Mouse (Mus musculus) hindbrain, postnatal 0 days (tissue): Measurements from ENCODE around the gene 2310061I04Rik. TPM values are rescaled to one million over a fixed set of nuclear protein-coding genes. Genes with fewer than 3 reads are reported as not detected.

Source experiments
- ATAC-seq: fragments of 200-750 bp; cut with Nextera tagmentation; 2 replicates; pipeline ENCODE4 v1.8.0; 2017; ENCODE audit warnings: mild to moderate bottlenecking, moderate TSS enrichment, moderate library complexity
- DNase-seq: peaks from one replicate; pipeline ENCODE4 v3.0.0-alpha.2; 2015; ENCODE audit warnings: low spot score
- H3K27ac ChIP-seq: fragments of 300-500 bp; sonication (generic); 2 replicates; pipeline ENCODE4 v1.5.1; 2014; ENCODE audit warnings: mild to moderate bottlenecking
- H3K27me3 ChIP-seq: fragments of 300-500 bp; sonication (generic); 2 replicates; pipeline ENCODE4 v1.6.1; 2014; ENCODE audit warnings: low read length, mixed read lengths; ENCODE audit not compliant: insufficient read depth
- H3K36me3 ChIP-seq: fragments of 300-500 bp; sonication (generic); 2 replicates; pipeline ENCODE4 v1.6.1; 2014; ENCODE audit warnings: low read length, mixed read lengths; ENCODE audit not compliant: insufficient read depth
- H3K4me1 ChIP-seq: fragments of 300-500 bp; sonication (generic); 2 replicates; pipeline ENCODE4 v1.6.1; 2014; ENCODE audit warnings: antibody characterized with exemption, low read length, mixed read lengths; ENCODE audit not compliant: insufficient read depth
- H3K4me2 ChIP-seq: fragments of 300-500 bp; sonication (generic); 2 replicates; pipeline ENCODE4 v1.6.1; 2014; ENCODE audit warnings: low read depth, mild to moderate bottlenecking, low read length, moderate library complexity, mixed read lengths
- H3K4me3 ChIP-seq: fragments of 300-500 bp; sonication (generic); 2 replicates; pipeline ENCODE4 v1.5.1; 2014; ENCODE audit warnings: low read length
- H3K9ac ChIP-seq: fragments of 300-500 bp; sonication (generic); replicated peaks from 2 replicates; pipeline ENCODE4 v1.6.1; 2014; ENCODE audit warnings: mild to moderate bottlenecking, low read length, moderate library complexity, mixed read lengths
- H3K9me3 ChIP-seq: fragments of 300-500 bp; sonication (generic); 2 replicates; pipeline ENCODE4 v1.6.1; 2016; ENCODE audit warnings: low read length, mixed read lengths
- CTCF ChIP-seq: IDR thresholded peaks from 2 replicates; pipeline ENCODE4 v1.5.1; 2016; ENCODE audit warnings: antibody characterized with exemption, control low read depth, low read depth
- WGBS: fragments of 180-500 bp; shearing (Covaris S2); extraction: QIAGEN DNeasy Blood & Tissue Kit; methylation state at CpG from one replicate; pipeline ENCODE4 v1.1.7; 2014; 5-methylcytosine and 5-hydroxymethylcytosine counted together
- polyA plus RNA-seq: library from polyadenylated mRNA; unstranded; fragments of >200 nt; fragmentation: Nextera tagmentation; extraction: Ambion mirVana; gene quantifications from 2 replicates; pipeline ENCODE4 v1.2.1, GENCODE M21; 2015
- total RNA-seq: library from RNA; depleted of rRNA; stranded (reverse); fragments of >200 nt; gene quantifications from 2 replicates; pipeline ENCODE4 v1.2.3, GENCODE M21; 2014

Gene 2310061I04Rik
- total and polyA plus RNA-seq, 2 experiments from 2014 or later: 49.2 to 74.3 TPM

DNA sequence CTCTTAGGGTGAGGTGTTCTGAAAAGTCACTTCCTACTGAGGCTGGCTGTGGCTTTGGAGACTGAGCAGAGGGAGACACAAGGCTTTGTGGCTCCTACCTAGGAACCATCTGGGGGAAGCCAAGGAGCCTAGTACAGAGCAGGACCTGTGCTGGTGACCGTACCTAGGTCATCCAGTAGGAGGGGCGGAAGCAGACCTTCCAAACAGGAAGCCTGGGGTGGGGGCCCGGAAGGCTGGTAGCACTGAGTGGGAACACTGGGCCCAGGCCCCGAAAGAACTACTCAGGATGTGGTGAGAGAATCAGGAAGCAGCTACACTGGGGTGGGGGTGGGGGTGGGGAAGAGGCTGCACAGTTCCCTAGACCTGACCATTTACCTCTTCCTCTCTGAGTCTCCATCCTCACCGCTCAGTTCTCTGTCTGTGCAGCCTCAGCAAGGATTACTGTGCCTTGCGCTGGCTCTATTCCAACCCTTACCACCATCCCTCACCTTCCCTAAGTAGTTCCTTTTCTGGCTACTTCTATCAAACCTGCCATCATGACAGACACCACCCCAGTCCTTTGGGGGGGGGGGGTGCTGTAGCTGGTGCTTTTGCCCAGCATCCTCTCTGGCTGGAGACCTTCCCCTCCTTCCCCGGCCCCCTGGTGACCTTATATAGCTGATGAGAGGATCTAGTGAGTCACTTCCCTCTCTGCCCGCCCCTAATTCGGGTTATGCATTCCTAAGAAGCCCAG, 26.9 kb downstream of the 2310061I04Rik start:
- Histone ChIP-seq H3K4me3 (peak overlapping the region; percentile 56), H3K36me3 (peaks cover 3% of the 10 kb centered on the region; the same call in 1 of the 2 replicates), H3K27me3 (no peaks in the 10 kb centered on the region), H3K4me2 (peak overlapping the region; percentile 93), H3K27ac (peak overlapping the region; percentile 95), H3K4me1 (peaks cover 19% of the 10 kb centered on the region), H3K9me3 (no peaks in the 10 kb centered on the region), H3K9ac (peak overlapping the region; percentile 24; the same call in 1 of the 2 replicates)
- no peak for TF ChIP-seq CTCF
- 65% methylated on average over 8 of the region's 9 CpGs for WGBS
- DNase-seq (no peak), ATAC-seq (no peak)

DNA sequence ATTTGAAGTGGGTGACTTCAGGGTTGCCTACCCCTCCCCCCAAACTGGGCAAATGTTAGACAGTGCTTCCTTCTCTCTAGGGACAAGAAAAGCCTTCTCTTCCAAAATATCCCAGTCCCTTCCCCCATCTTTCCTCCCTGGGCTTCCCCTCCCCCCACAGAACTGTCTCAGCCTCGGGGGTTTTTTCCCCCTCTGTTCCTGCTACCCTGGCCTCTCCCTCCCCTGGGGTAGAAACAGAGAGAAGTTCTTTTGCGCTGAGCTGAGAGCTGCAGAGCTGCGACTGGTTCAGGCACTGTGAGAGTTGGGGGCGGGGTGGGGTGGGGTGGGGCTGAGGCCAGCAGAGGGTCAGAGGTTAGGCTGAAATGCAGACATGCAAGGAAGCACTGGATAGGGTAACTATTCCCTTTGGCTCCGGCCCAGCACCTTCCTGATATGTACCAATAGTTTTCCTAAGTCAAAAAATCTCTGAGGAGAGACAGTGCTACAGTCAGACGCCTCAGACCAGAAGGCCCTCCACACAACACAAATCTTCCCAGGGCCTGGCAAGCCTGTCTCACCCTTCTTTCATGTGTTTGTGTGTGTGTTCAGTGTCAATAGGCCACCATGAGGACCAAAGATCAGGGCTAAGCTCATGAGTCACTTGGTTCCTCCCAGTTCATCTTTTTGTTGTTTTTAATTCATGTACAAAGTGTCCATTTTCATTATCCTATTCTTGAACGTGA, 27.7 kb downstream of the 2310061I04Rik start:
- Histone ChIP-seq H3K9me3 (no peaks in the 10 kb centered on the region), H3K9ac (peak overlapping the region; percentile 84), H3K27me3 (no peaks in the 10 kb centered on the region), H3K27ac (peak overlapping the region; percentile 95), H3K36me3 (no peaks in the 10 kb centered on the region), H3K4me2 (peak overlapping the region; percentile 93), H3K4me3 (peak overlapping the region; percentile 56), H3K4me1 (peaks cover 19% of the 10 kb centered on the region)
- no peak for ATAC-seq
- TF ChIP-seq CTCF: no peak
- 2% methylated on average over 7 of the region's 7 CpGs for WGBS
- peak; percentile 58 for DNase-seq

DNA sequence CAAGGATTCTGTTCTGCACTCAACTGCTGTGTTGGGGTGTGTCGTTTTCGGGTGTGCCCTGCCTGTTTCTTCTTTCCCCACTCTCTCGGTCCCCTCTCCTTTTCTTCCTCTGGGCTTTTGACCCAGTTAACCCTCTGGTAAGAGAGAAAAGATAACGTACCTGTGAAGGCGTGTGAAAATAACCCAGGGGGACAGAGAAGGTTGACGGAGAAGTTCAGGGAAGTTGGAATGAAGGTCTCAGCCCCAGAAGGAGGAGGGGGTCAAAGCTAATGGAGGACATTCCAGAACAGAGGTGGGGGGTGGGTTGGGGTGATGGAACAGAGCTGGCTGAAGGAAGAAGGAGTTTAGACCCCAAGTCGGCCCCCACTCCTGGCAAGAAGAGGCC, 28.3 kb downstream of the 2310061I04Rik start:
- Histone ChIP-seq H3K9ac (peak overlapping the region; percentile 84), H3K4me2 (peak overlapping the region; percentile 93), H3K9me3 (no peaks in the 10 kb centered on the region), H3K36me3 (no peaks in the 10 kb centered on the region), H3K27ac (peak overlapping the region; percentile 95), H3K4me3 (peak overlapping the region; percentile 56), H3K27me3 (no peaks in the 10 kb centered on the region), H3K4me1 (peaks cover 19% of the 10 kb centered on the region)
- no peak for ATAC-seq
- TF ChIP-seq CTCF: no peak
- no peak for DNase-seq
- under 1% methylated on average over 7 of the region's 7 CpGs for WGBS

DNA sequence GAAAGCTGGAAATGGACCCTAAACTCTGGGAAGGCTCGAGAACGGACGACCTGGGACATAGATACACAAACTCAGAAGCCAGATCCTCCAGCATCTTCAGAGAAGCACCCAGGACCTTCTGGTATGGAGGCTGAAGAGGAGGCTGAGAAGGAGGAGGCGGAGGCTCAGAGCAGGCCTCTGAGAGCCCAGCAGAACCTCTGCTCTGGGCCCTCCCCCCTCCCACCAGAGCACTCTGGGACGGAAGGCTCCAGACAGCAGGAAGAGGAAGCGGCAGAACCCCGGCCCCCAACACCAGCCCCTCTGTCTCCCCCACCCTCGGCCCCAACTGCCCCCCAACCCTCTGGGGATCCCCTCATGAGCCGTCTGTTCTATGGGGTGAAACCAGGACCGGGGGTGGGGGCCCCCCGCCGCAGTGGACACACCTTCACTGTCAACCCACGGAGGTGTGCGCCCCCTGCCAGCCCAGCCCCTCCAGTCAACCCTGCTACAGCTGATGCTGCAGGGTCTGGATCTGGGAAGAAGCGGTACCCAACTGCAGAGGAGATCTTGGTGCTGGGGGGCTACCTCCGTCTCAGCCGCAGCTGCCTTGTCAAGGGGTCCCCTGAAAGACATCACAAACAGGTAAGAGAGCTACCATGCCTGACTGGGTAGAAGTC, 28.9 kb downstream of the 2310061I04Rik start:
- Histone ChIP-seq H3K9me3 (no peaks in the 10 kb centered on the region), H3K4me1 (peaks cover 19% of the 10 kb centered on the region), H3K27me3 (no peaks in the 10 kb centered on the region), H3K27ac (peak overlapping the region; percentile 95), H3K4me2 (peak overlapping the region; percentile 93), H3K4me3 (peak overlapping the region; percentile 56), H3K9ac (peak overlapping the region; percentile 84), H3K36me3 (no peaks in the 10 kb centered on the region)
- DNase-seq (no peak), ATAC-seq (no peak)
- TF ChIP-seq CTCF: no peak
- 25% methylated on average over 16 of the region's 17 CpGs for WGBS

DNA sequence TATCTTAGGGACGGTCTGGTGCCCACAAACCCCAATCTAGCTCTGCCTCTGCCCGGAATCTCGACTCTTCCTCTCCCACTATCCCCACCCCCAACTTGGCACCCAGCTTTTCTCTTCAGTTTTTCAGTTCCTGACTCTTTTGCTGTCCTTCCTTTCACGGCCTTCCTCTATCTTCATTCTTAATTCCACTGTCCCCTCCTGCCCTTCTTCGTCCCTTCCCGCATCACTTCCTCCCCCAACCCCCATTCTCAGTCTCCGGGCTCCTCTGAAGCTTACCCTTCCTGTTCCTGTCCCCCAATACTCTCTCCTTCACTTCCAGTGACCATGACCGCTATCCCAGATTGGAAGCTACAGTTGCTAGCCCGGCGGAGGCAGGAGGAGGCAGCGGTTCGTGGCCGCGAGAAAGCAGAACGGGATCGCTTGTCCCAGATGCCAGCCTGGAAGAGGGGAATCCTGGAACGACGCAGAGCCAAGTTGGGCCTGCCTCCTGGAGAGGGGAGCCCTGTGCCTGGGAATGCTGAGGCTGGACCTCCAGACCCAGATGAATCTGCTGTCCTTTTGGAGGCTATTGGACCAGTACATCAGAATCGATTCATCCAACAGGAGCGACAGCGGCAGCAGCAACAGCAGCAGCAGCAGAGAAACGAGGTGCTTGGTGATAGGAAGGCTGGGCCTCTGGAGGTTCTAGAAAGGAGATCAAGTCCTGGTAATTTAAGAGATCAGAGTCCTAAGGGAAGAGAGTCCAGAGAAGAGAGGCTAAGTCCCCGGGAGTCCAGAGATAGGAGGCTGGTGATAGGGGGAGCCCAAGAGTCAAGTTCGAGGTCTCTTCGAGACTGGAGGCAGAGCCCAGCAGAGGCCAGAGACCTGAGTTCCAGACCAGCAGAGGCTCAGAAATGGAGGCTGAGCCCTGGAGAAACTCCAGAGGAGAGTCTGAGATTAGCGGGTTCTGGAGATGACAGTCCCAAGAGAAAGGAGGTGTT, 30.0 kb downstream of the 2310061I04Rik start:
- peak; percentile 31; the same call in 1 of the 2 replicates for TF ChIP-seq CTCF
- peak; percentile 33 for DNase-seq
- Histone ChIP-seq H3K4me1 (peaks cover 19% of the 10 kb centered on the region), H3K9ac (peak overlapping the region; percentile 84), H3K4me3 (peak overlapping the region; percentile 56), H3K36me3 (no peaks in the 10 kb centered on the region), H3K4me2 (peak overlapping the region; percentile 93), H3K9me3 (no peaks in the 10 kb centered on the region), H3K27me3 (no peaks in the 10 kb centered on the region), H3K27ac (peak overlapping the region; percentile 95)
- WGBS: 8% methylated on average over 26 of the region's 26 CpGs
- no peak for ATAC-seq
